Mouse (Mus musculus): ENCODE measurements around the gene Zfp9.

Zfp9 gene

DNA sequence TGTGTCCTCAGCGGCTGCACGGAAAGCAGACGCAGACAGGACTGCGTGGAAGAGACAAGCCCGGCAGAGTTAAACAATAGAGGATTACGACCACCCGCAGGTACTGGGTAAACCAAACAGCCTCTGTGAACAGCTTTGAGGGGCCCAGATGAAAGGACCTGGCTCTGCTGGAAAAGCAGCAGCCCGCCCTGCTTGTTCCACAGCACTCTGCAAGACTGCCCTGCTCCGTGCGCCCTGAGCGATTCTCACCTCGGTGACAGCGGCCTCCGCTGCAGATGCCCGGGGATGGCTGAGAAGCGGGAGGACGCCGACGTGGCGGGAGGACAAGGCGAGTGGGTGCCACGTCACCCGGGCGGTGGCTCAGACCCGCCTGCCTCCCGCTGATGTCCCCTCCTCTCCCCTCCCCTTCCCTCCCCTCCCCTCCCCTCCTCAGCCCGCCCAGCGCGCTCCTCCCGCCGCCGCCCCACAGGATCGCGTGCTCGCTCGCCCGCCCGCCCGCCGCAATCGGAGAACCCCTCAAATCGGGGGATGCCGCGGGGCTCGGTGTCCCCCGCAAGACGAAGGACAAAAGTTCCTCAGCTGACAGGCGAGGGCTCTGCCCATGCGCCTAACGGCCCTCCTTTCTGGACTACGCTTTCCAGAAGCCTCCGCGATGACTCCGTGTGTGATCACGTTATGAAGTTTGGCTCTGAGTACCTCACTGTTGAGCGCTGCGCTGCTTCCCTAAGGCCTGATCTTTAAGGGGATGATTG is at the start of gene Zfp9:
Zfp9 (minus strand) TSS at position 364 of the 752 bp plus-strand sequence.
- DNase-seq (ENCODE audit: low spot score in 2 of 2) = peak; percentile 83 to 85

DNA sequence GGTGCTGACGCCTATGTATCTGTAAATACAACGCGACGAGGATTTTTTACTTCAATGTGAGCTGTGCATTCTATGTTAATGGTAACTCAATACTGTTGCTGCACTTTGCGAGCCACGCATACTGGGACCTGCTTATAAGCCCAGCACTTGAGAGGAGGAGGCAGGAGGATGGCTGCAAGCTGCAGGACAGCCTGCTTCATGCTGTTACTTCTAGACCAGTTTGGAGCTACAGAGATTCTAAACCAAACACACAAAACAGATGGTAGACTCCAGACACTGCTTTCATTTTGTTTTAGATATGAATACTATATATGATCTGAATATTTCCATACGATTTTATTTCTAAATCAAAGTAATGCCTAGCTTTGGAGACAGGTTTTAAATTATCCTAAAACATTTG is 41.5 kb upstream of the Zfp9 start:
- DNase-seq (ENCODE audit: low spot score in 2 of 2) = peak in 1 of 2 experiments; percentile 6

GRCm38 (mm10) chr6:118513335-118514012 is 34.4 kb upstream of the Zfp9 start:
- DNase-seq (ENCODE audit: low spot score in 2 of 2) = no peak

DNA sequence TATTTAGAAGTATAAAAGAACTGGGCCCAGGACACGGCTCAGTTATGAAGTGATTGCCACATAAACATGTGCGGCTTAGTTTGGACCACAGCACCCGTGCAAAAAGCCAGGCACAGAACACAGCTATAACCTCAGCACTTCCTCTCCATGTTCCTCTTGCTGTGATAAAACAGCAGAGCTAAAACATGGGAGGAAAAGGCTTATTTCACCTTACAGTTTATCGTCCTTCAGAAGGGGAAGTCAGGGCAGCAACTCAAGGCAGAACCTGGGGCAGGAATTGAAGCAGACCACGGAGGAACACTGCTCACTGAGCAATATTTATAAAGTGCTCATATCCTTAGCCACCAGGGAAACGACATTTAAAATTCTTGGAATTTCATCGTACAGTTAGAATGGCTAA is 19.9 kb upstream of the Zfp9 start:
- no peak for DNase-seq (ENCODE audit: low spot score in 2 of 2)

DNA sequence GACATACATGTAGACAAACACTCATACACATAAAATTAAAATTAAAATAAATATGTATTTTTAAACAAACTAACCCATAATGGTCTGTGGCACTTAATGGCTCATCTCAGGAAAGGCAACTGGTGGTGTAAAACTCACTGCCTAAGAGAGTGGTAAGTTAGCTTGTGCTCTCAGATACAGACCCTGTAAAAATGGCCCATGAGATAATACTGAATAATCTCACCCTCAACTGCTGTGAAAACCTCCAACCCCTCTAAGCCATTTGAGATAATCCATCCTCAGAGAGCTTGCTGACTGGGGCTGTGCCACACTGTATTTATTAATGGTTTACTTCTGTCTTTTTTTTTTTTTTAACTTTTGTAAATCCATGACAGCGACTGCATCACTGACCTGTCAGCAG is 3.0 kb upstream of the Zfp9 start:
- no peak for DNase-seq (ENCODE audit: low spot score in 2 of 2)

GRCm38 (mm10) chr6:118477875-118478785 is 990 bp downstream of the Zfp9 start:
- no peak for DNase-seq (ENCODE audit: low spot score in 2 of 2)

- DNase-seq (ENCODE audit: low spot score in 2 of 2) = no peak
Observed at GRCm38 (mm10) chr6:118462069-118462705, 16.9 kb downstream of the Zfp9 start.

DNA sequence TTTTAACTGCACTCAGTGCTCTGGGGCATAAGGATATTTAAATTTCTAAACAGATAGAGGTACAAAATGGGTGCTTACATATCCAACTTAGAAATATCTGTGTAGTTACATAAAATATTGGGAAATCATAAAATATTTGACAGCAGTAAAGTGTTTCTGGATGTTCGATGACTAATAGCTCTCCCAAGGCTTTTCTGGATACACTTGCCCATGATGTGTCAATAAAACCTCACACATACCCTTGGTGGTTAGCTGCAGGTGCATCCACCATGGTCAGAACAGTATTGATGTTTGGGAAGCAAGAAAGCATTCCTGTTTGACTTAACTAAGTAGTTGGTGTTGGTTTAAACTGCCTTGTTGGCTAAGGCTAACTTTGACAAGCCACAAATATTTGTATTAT is 21.4 kb downstream of the Zfp9 start:
- DNase-seq (ENCODE audit: low spot score in 2 of 2) = no peak

- peak; percentile 93 to 96 for DNase-seq (ENCODE audit: low spot score in 2 of 2)
Observed at GRCm38 (mm10) chr6:118455042-118455631, 24.0 kb downstream of the Zfp9 start, which contains the start of gene Zfp248. Gene Zfp248 (minus strand): TSS chr6:118455528.

GRCm38 (mm10) chr6:118454452-118454851 is 24.7 kb downstream of the Zfp9 start:
- peak; percentile 17 to 33 for DNase-seq (ENCODE audit: low spot score in 2 of 2)

DNA sequence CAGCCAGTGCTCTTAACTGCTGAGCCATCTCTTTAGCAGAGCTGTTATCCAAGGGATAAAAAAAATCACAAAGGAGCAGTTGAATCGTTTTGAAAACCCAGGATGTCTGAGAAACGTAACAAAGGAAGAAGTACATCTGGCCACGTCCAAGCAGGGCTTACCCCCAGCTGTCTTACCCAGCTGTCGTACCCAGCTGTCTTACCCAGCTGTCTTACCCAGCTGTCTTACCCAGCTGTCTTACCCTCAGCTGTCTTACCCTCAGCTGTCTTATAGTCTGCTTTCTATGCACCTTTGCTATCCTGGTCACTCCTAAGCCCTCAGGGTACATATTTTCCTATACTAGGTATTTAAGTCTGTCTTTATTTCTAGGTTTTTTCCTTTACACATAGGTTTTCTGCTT is 47.6 kb downstream of the Zfp9 start:
- DNase-seq (ENCODE audit: low spot score in 2 of 2) = no peak

GRCm38 (mm10) chr6:118426666-118427065 is 52.5 kb downstream of the Zfp9 start:
- no peak for DNase-seq (ENCODE audit: low spot score in 2 of 2)

DNA sequence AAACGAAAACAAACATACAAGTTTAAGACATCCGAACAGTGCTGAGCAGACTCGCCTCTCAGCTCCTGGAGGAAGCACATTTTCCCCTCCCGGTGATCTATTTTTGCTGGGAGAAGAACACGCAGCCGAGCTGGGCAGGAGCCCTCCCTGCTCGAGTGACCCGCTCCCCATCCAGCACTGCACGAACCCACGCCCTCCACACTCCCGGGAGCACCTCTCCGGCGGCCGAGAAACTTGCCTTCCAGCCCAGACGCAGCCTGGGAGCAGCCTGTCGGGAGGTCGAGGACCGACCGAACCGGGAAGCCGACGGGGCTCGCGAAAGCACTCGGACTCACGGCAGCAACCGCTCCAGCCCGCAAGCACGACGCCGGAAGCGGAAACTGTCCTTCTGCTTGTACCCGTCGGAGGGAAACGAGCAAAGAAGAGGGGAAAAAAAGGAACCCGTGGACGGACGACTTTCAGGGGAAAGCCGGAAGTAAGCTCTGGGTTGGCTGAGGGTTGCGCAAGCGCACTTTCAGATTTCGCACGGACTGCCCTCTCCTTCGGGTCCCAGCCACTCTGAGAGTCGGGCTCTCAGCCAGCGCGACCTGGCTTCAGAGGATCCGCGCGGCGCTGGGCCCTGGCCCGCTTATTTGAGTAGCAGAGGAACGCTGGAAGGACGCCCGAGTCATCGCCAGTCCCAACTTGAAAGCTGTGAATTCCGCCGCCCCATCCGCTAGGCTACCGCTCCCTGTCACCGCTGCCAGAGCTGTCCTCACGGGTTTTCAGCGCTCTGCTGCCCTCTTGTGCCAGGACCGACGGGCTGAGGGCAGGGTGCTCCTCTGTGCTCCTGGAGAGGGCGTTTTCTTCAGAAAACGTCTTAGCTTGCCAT is 59.8 kb downstream of the Zfp9 start, which contains the start of gene Bms1:
Bms1 (minus strand) TSS at position 425 of the 871 bp plus-strand sequence.
- peak; percentile 96 for DNase-seq (ENCODE audit: low spot score in 2 of 2)

Measured in frontal cortex, postnatal 36 days (tissue).